Mouse (Mus musculus) kidney, embryonic 14.5 days (tissue): Measurements from ENCODE around the gene H1foo. TPM values are rescaled to one million over a fixed set of nuclear protein-coding genes. Genes with fewer than 3 reads are reported as not detected.

Experiments
- ATAC-seq: fragments of 200-750 bp; cut with Nextera tagmentation; 2 replicates; pipeline ENCODE4 v1.8.0; 2017; ENCODE audit warnings: moderate number of reproducible peaks, mild to moderate bottlenecking, moderate TSS enrichment, moderate library complexity; ENCODE audit not compliant: low FRiP score, low TSS enrichment
- H3K27ac ChIP-seq: fragments of 300-500 bp; sonication (generic); 2 replicates; pipeline ENCODE4 v1.5.1; 2014; ENCODE audit warnings: low read depth, mild to moderate bottlenecking, low read length, moderate library complexity, mixed read lengths
- H3K27me3 ChIP-seq: fragments of 300-500 bp; sonication (generic); 2 replicates; pipeline ENCODE4 v1.6.1; 2014; ENCODE audit warnings: mild to moderate bottlenecking, low read length; ENCODE audit not compliant: control insufficient read depth, insufficient read depth
- H3K36me3 ChIP-seq: fragments of 300-500 bp; sonication (generic); 2 replicates; pipeline ENCODE4 v1.6.1; 2014; ENCODE audit warnings: low read length, mixed read lengths; ENCODE audit not compliant: control insufficient read depth, insufficient read depth
- H3K4me1 ChIP-seq: fragments of 300-500 bp; sonication (generic); 2 replicates; pipeline ENCODE4 v1.6.1; 2014; ENCODE audit warnings: low read length, mixed read lengths; ENCODE audit not compliant: control insufficient read depth, insufficient read depth
- H3K4me2 ChIP-seq: fragments of 300-500 bp; sonication (generic); replicated peaks from 2 replicates; pipeline ENCODE4 v1.6.1; 2014; ENCODE audit warnings: low read depth, mild to moderate bottlenecking, low read length
- H3K4me3 ChIP-seq: fragments of 300-500 bp; sonication (generic); 2 replicates; pipeline ENCODE4 v1.5.1; 2014; ENCODE audit warnings: mild to moderate bottlenecking, low read length
- H3K9ac ChIP-seq: fragments of 300-500 bp; sonication (generic); 2 replicates; pipeline ENCODE4 v1.6.1; 2014; ENCODE audit warnings: low read depth, mild to moderate bottlenecking, low read length, moderate library complexity
- H3K9me3 ChIP-seq: fragments of 300-500 bp; sonication (generic); 2 replicates; pipeline ENCODE4 v1.6.1; 2016; ENCODE audit warnings: low read length; ENCODE audit not compliant: control insufficient read depth
- WGBS: fragments of 180-500 bp; shearing (Covaris S2); extraction: QIAGEN DNeasy Blood & Tissue Kit; methylation state at CpG from one replicate; pipeline ENCODE4 v1.1.7; 2014; 5-methylcytosine and 5-hydroxymethylcytosine counted together
- polyA plus RNA-seq: library from polyadenylated mRNA; unstranded; fragments of >200 nt; fragmentation: Nextera tagmentation; extraction: Ambion mirVana; gene quantifications from 2 replicates; pipeline ENCODE4 v1.2.1, GENCODE M21; 2014

Gene H1foo
- polyA plus RNA-seq, 1 experiment from 2014 or later, result not detected

DNA sequence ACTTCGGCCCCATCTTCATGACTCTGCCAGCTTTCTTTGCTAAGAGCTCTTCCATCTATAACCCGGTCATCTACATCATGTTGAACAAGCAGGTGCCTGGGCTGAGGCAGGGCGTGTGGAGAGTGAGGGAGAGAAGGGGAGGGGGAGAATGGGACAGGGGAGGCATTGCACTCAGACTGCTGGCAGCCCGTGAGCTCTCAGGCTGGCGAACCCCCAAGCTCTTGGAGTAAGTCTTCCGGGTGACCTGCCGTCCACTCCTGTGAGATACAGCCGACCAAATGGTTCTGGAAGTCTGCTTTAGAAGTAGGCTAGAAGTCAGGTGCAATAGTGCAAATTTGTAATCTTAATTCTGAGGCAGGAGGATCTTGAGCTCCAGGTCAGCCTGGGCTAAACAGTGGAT, 9.2 kb upstream of the H1foo start:
- Histone ChIP-seq H3K4me2 (no peak overlapping the region), H3K27ac (no peak overlapping the region), H3K36me3 (no peaks in the 10 kb centered on the region), H3K4me1 (no peaks in the 10 kb centered on the region), H3K4me3 (no peak overlapping the region), H3K9me3 (no peaks in the 10 kb centered on the region), H3K27me3 (no peaks in the 10 kb centered on the region), H3K9ac (no peak overlapping the region)
- no peak for ATAC-seq
- 76% methylated on average over 8 of the region's 8 CpGs for WGBS

DNA sequence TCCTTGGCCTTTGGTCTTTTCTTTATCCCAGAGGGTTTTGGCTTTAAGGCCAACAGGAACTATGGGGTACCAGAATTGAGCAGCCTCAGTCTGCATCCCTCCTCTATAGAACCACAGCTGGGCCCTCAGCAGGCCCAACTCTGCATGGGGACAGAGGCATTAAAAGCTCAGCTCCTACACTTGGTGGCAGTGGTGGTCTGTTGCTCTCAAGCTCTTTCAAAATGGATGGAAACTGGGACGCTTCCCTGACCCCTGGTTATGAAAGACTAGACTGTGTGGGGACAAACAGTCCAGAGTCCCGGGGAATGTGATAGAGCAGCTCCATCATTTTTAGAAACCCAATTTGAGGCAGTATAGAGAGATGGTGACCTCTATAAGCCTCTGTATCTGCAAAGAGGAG, 6.7 kb upstream of the H1foo start:
- H3K4me2 ChIP-seq, result no peak overlapping the region
- H3K9me3 ChIP-seq, result no peaks in the 10 kb centered on the region
- no peak overlapping the region for H3K9ac ChIP-seq
- no peak overlapping the region for H3K4me3 ChIP-seq
- 90% methylated on average over 2 of the region's 2 CpGs for WGBS
- no peak for ATAC-seq
- no peaks in the 10 kb centered on the region for H3K36me3 ChIP-seq
- no peaks in the 10 kb centered on the region for H3K27me3 ChIP-seq
- peaks cover 7% of the 10 kb centered on the region; the same call in 1 of the 2 replicates for H3K4me1 ChIP-seq
- no peak overlapping the region for H3K27ac ChIP-seq

GRCm38 (mm10) chr6:115938798-115939197, 5.9 kb upstream of the H1foo start:
- Histone ChIP-seq H3K4me1 (peaks cover 7% of the 10 kb centered on the region; the same call in 1 of the 2 replicates), H3K27me3 (no peaks in the 10 kb centered on the region), H3K9ac (no peak overlapping the region), H3K27ac (no peak overlapping the region), H3K9me3 (no peaks in the 10 kb centered on the region), H3K4me2 (no peak overlapping the region), H3K4me3 (no peak overlapping the region), H3K36me3 (no peaks in the 10 kb centered on the region)
- no peak for ATAC-seq
- WGBS, result 67% methylated on average over 1 of the region's 1 CpGs

DNA sequence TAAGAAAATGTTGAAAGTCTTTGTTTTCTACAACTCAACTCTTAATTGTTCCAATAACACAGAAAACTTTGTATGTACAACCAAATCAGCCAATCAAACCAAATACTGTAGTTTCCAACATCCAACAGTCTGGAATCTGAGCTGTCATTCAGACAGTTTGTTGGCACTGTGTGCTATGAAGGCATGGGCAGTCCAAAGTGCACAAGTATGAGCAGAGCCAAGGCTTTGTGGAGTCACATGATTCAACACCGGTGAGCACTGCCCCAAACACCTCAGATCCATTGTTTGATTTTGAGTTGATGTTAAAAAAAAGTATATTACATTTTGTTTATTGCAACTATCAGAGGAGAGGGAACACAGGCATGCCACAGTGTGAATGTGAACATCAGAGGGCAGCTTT, 4.1 kb upstream of the H1foo start:
- Histone ChIP-seq H3K4me2 (no peak overlapping the region), H3K27ac (no peak overlapping the region), H3K4me3 (no peak overlapping the region), H3K36me3 (no peaks in the 10 kb centered on the region), H3K9ac (no peak overlapping the region), H3K9me3 (no peaks in the 10 kb centered on the region), H3K27me3 (no peaks in the 10 kb centered on the region), H3K4me1 (peaks cover 7% of the 10 kb centered on the region; the same call in 1 of the 2 replicates)
- 69% methylated on average over 1 of the region's 1 CpGs for WGBS
- ATAC-seq, result no peak

- ATAC-seq, result no peak
- Histone ChIP-seq H3K4me2 (0 out of 2 replicates have a peak overlapping the region, but pooled peaks have one; percentile 8), H3K36me3 (no peaks in the 10 kb centered on the region), H3K9ac (no peak overlapping the region), H3K9me3 (no peaks in the 10 kb centered on the region), H3K27me3 (no peaks in the 10 kb centered on the region), H3K27ac (no peak overlapping the region), H3K4me1 (peaks cover 7% of the 10 kb centered on the region; the same call in 1 of the 2 replicates), H3K4me3 (no peak overlapping the region)
- WGBS, result 14% methylated on average over 8 of the region's 12 CpGs
These were observed 3.6 kb upstream of the H1foo start for GRCm38 (mm10) chr6:115941128-115941527.

GRCm38 (mm10) chr6:115943498-115944427, 975 bp upstream of the H1foo start:
- Histone ChIP-seq H3K4me3 (no peak overlapping the region), H3K9me3 (no peaks in the 10 kb centered on the region), H3K27me3 (no peaks in the 10 kb centered on the region), H3K4me2 (no peak overlapping the region), H3K4me1 (peaks cover 7% of the 10 kb centered on the region; the same call in 1 of the 2 replicates), H3K27ac (no peak overlapping the region), H3K9ac (no peak overlapping the region), H3K36me3 (no peaks in the 10 kb centered on the region)
- ATAC-seq, result no peak
- WGBS, result 67% methylated on average over 9 of the region's 9 CpGs

DNA sequence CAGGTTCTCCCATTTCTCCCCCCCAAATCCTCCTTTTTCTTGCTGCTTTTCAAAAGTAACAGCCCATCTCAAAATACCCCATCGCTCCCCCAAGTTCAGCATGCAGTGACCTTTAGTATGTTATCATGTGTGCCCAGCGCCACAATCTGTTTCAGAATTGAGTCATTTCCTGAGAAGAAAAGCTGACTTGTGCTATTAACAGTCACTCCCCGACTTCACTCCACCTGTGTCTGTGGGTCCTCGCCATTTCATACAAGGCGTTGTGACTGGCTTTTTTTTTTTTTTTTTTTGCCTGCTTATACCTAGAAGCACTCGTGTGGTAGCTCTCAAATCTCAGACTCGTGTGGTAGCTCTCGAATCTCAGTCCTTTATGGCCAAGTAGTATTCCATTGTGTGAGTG, 895 bp downstream of the H1foo start:
- no peak overlapping the region for H3K4me2 ChIP-seq
- H3K4me3 ChIP-seq, result no peak overlapping the region
- ATAC-seq, result no peak
- no peaks in the 10 kb centered on the region for H3K27me3 ChIP-seq
- no peak overlapping the region for H3K9ac ChIP-seq
- no peaks in the 10 kb centered on the region for H3K36me3 ChIP-seq
- peaks cover 7% of the 10 kb centered on the region; the same call in 1 of the 2 replicates for H3K4me1 ChIP-seq
- no peaks in the 10 kb centered on the region for H3K9me3 ChIP-seq
- 84% methylated on average over 8 of the region's 8 CpGs for WGBS
- H3K27ac ChIP-seq, result no peak overlapping the region

- ATAC-seq, result no peak
- WGBS, result 75% methylated on average over 6 of the region's 6 CpGs
- Histone ChIP-seq H3K36me3 (no peaks in the 10 kb centered on the region), H3K9ac (no peak overlapping the region), H3K9me3 (peaks cover under 1% of the 10 kb centered on the region; the same call in 1 of the 2 replicates), H3K4me2 (no peak overlapping the region), H3K4me3 (no peak overlapping the region), H3K4me1 (0 out of 2 replicates have a peak, but pooled peaks cover 3% of the 10 kb centered on the region), H3K27me3 (no peaks in the 10 kb centered on the region), H3K27ac (no peak overlapping the region)
These were observed 1.7 kb downstream of the H1foo start for GRCm38 (mm10) chr6:115946389-115946788.

DNA sequence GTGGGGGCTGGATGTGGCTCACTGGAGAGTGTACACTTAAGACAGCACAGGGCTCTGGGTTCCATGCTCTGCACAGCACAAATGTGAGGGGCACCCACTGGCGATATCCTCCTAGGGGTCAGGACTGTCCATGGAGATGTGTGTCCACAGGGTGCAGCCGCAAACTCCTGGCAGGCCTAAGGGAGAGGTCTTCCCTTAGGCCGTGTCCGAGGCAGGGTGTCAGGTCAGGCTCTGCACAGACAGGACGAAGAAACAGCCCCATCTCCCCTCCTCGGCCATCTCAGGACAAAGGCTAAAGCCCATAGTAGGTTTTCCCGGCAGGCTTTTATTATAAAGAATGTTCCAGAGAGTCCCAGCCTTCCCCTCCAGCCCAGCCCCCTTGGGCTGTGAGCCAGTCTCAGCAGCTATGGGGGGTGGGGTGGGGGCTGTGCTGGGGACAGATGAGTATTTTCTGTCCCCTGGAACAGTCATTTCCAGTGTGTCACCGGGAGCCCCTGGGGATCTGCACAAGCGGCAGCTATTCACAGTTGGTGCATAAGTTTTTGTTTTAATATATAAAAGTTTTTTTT, 9.9 kb downstream of the H1foo start:
- Histone ChIP-seq H3K9ac (no peak overlapping the region), H3K4me1 (peaks cover 17% of the 10 kb centered on the region), H3K4me3 (no peak overlapping the region), H3K9me3 (peaks cover 3% of the 10 kb centered on the region; the same call in 1 of the 2 replicates), H3K27me3 (no peaks in the 10 kb centered on the region), H3K27ac (no peak overlapping the region), H3K36me3 (peaks cover 27% of the 10 kb centered on the region; the same call in 1 of the 2 replicates), H3K4me2 (no peak overlapping the region)
- 83% methylated on average over 9 of the region's 9 CpGs for WGBS
- ATAC-seq, result no peak
